Mouse (Mus musculus): Measurements from ENCODE around the gene Vapa.
"Not testable (repeated sequence)": the region's sequence is repeated elsewhere in the genome, so short reads cannot be mapped to it uniquely, and the experiment has no call there.

Gene Vapa

GRCm38 (mm10) chr17:65613463-65614412 is at the start of gene Vapa:
Gene Vapa (minus strand): TSS chr17:65613555.
- peak; percentile 96 for DNase-seq (ENCODE audit: low spot score)

DNA sequence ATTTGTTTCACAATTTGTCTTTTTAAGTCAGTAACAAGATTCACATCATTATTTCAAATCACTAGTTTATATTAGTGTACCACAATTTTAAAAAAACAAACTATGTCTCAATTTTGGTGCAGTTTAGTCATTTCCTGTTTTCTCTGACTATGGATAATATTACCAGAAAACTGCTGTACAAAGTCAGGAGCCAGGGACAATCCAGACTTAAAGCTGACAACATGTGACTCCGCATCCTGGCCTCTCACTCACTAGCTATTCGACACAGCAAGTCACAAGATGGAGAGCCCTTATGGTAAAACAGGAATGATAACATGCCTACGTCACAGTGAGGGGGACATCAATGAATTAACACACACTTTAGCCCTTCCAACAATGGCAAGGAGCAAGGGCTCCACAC is 49.3 kb upstream of the Vapa start:
- DNase-seq (ENCODE audit: low spot score): no peak

DNA sequence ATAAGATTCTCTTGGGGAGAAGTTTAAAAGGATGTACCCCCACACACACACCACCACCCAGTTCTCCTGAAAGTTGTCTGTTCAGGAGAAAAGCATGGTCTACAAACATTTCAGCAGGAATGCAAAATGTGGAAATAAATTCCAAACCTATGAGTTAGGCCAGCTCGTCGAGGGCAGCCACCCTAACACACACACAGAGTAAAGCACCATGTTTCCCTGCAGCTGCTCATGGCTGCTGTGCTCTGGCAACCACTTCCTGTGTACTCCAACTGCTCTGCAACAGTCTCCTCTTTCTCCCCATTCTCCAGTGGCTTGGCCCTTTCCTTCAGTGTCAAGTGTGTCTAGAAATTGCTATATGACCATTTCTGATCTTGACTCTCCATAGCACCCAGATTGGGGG is 45.1 kb upstream of the Vapa start:
- DNase-seq (ENCODE audit: low spot score): no peak

- no peak for DNase-seq (ENCODE audit: low spot score)
Measured at GRCm38 (mm10) chr17:65657958-65658357, 44.6 kb upstream of the Vapa start.

GRCm38 (mm10) chr17:65656731-65657130 is 43.4 kb upstream of the Vapa start:
- no peak for DNase-seq (ENCODE audit: low spot score)

- no peak for DNase-seq (ENCODE audit: low spot score)
Measured at GRCm38 (mm10) chr17:65656076-65656475, 42.7 kb upstream of the Vapa start.

- DNase-seq (ENCODE audit: low spot score): no peak
Measured at GRCm38 (mm10) chr17:65655608-65656007, 42.3 kb upstream of the Vapa start.

- no peak for DNase-seq (ENCODE audit: low spot score)
Measured at GRCm38 (mm10) chr17:65650598-65650997, 37.2 kb upstream of the Vapa start.

DNA sequence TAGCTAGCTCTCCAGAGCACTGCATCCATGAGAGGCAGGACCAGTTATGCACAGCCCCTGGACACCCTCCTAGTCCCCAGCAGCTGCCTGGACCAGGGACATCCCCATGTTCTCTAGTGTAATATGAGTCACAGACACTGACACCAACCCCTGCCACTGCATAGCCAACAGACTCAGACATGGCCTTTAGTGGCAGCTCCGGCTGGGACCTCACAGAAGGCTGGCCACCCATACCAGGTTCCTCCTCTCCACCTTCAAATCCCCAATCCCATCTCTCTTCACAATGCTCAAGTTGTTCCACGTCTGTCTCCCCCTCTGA is 35.8 kb upstream of the Vapa start:
- DNase-seq (ENCODE audit: low spot score): no peak

GRCm38 (mm10) chr17:65648371-65649174 is 35.2 kb upstream of the Vapa start:
- DNase-seq (ENCODE audit: low spot score): no peak

DNA sequence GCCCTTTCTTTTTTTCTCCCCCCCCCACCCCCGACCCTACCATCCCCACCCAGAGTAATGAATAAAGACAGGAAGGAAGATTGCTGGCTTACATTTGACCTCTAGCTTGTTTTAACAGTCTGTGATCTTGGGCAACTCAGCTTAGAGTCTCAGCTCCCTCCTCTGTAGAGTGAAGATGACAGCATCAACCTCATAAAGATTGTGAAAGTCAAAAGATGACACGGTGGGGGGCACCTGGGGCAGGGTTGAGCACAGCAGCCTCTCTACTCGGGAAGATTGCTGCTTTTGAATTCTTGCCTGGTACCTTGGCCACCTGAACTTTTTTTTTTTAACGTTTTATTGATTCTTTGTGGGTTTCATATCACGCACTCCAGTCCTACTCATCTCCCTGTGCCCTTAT is 34.6 kb upstream of the Vapa start:
- no peak for DNase-seq (ENCODE audit: low spot score)

GRCm38 (mm10) chr17:65647226-65647625 is 33.9 kb upstream of the Vapa start:
- DNase-seq (ENCODE audit: low spot score): no peak

DNA sequence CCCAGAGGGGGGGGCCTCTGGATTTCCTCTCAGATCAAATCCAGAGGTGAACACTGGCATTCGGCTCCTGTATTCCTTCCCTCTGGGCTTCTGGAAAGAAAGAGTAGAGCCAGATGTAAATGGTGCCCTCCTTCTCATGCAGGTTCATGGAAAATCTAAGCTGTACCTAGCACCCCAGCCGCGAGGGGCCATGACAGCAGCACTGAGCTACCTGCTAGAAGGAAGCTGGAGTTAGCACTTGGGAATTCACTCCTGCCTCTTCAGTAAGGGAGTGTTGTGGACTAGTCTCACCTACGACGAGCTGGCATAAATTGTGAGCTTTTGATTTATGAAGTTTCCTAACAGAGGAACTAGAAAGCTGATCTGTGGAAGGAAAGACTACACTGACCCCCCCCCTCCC is 30.2 kb upstream of the Vapa start:
- no peak for DNase-seq (ENCODE audit: low spot score)

- peak; percentile 66 for DNase-seq (ENCODE audit: low spot score)
Measured at GRCm38 (mm10) chr17:65643051-65643521, 29.7 kb upstream of the Vapa start.

GRCm38 (mm10) chr17:65642578-65642991 is 29.2 kb upstream of the Vapa start:
- no peak for DNase-seq (ENCODE audit: low spot score)

DNA sequence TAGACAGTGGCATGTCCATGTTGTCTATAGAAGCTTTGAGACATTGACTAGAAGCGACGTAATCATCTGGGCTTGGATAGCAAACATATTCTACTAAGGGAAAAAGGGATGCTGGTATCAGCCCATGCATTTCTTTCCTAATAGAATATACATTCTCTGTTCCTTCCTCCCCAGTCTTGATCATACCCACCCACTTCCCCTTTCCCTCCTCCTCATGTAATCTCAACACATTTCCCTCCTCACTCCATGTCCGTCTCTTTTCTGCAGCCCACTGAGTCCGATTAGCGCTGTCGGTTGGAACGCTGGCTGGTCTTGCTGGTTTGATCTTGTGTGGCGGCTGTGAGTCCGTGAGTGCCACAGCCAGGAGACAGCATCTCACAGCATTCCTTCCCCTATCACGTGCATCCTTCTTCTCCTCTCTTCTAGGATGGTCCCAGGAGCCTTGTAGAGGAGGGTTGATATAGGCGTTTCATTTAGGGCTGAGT is 28.4 kb upstream of the Vapa start, which contains the start of gene Txndc2:
Txndc2 (minus strand) TSS at position 435 of the 485 bp plus-strand sequence.
- DNase-seq (ENCODE audit: low spot score): no peak

DNA sequence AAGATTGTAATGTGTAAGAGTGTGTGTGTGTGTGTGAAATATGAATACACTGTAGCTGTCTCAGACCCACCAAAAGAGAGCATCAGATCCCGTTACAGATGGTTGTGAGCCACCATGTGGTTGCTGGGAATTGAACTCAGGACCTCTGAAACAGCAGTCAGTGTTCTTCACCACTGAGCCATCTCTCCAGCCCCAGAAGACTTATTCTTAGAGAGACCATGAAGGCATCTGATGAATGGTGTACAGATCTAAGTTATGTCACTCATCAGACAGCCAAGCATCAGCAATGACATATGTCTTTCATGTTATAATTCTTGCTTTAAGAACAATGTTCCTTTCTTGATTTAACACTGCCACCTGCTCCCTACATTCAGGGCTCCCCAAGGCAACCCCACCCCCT is 25.8 kb upstream of the Vapa start:
- no peak for DNase-seq (ENCODE audit: low spot score)

GRCm38 (mm10) chr17:65635715-65636360 is 22.5 kb upstream of the Vapa start:
- DNase-seq (ENCODE audit: low spot score): no peak

- DNase-seq (ENCODE audit: low spot score): no peak
Measured at GRCm38 (mm10) chr17:65629943-65630342, 16.6 kb upstream of the Vapa start.

- DNase-seq (ENCODE audit: low spot score): not testable (repeated sequence)
Measured at GRCm38 (mm10) chr17:65628823-65629532, 15.6 kb upstream of the Vapa start.

DNA sequence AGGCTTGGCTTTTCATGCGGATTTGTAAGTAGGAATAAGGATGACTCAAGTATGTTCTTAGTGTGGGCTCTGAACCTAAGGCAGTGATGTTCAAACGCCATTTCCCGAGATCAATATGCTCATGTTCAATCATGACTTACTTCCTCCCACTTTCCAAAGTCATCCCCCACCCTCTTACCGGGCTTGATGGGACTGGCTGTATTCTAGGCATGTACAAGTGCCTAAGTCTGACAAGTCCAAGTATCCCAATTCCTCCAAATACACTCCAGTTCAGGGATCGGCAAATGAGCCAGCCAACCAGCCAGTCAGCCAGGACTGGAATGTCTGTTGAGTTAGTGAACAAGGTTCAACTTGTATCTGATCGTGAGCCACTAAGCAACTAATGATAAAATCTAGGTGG is 12.9 kb upstream of the Vapa start:
- DNase-seq (ENCODE audit: low spot score): no peak

DNA sequence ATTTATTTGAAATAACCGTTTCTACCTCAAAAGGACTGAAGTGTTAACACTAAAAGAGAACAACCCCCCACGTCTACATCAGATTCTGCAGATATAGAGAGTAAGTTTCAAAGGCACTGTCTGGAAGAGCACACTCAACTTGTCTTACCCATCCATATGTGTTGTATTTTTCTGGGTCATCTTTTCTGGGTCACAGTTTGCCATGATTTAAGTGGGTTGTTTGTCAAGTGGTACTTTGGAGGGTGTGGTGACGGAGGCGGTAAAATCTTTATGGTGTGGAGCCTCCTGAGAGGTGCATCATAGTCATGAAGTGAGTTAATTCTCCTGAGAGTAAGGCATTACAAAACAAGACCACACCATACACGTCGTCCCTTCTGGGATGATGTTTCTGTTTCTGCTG is 12.2 kb upstream of the Vapa start:
- DNase-seq (ENCODE audit: low spot score): no peak
